Mouse (Mus musculus) hindbrain, postnatal 0 days (tissue): ENCODE measurements at regions not wholly inside any gene's neighbourhood (a gene's known extent, or its start where the extent isn't known, plus 50 kb on each side); places are given as distances from the start of the nearest gene placed in this dataset.

ENCODE experiments used
- ATAC-seq: fragments of 200-750 bp; cut with Nextera tagmentation; 2 replicates; pipeline ENCODE4 v1.8.0; 2017; ENCODE audit warnings: mild to moderate bottlenecking, moderate TSS enrichment, moderate library complexity
- DNase-seq: peaks from one replicate; pipeline ENCODE4 v3.0.0-alpha.2; 2015; ENCODE audit warnings: low spot score
- H3K27ac ChIP-seq: fragments of 300-500 bp; sonication (generic); 2 replicates; pipeline ENCODE4 v1.5.1; 2014; ENCODE audit warnings: mild to moderate bottlenecking
- H3K27me3 ChIP-seq: fragments of 300-500 bp; sonication (generic); 2 replicates; pipeline ENCODE4 v1.6.1; 2014; ENCODE audit warnings: low read length, mixed read lengths; ENCODE audit not compliant: insufficient read depth
- H3K36me3 ChIP-seq: fragments of 300-500 bp; sonication (generic); 2 replicates; pipeline ENCODE4 v1.6.1; 2014; ENCODE audit warnings: low read length, mixed read lengths; ENCODE audit not compliant: insufficient read depth
- H3K4me1 ChIP-seq: fragments of 300-500 bp; sonication (generic); 2 replicates; pipeline ENCODE4 v1.6.1; 2014; ENCODE audit warnings: antibody characterized with exemption, low read length, mixed read lengths; ENCODE audit not compliant: insufficient read depth
- H3K4me2 ChIP-seq: fragments of 300-500 bp; sonication (generic); 2 replicates; pipeline ENCODE4 v1.6.1; 2014; ENCODE audit warnings: low read depth, mild to moderate bottlenecking, low read length, moderate library complexity, mixed read lengths
- H3K4me3 ChIP-seq: fragments of 300-500 bp; sonication (generic); 2 replicates; pipeline ENCODE4 v1.5.1; 2014; ENCODE audit warnings: low read length
- H3K9ac ChIP-seq: fragments of 300-500 bp; sonication (generic); replicated peaks from 2 replicates; pipeline ENCODE4 v1.6.1; 2014; ENCODE audit warnings: mild to moderate bottlenecking, low read length, moderate library complexity, mixed read lengths
- H3K9me3 ChIP-seq: fragments of 300-500 bp; sonication (generic); 2 replicates; pipeline ENCODE4 v1.6.1; 2016; ENCODE audit warnings: low read length, mixed read lengths
- CTCF ChIP-seq: IDR thresholded peaks from 2 replicates; pipeline ENCODE4 v1.5.1; 2016; ENCODE audit warnings: antibody characterized with exemption, control low read depth, low read depth
- WGBS: fragments of 180-500 bp; shearing (Covaris S2); extraction: QIAGEN DNeasy Blood & Tissue Kit; methylation state at CpG from one replicate; pipeline ENCODE4 v1.1.7; 2014; 5-methylcytosine and 5-hydroxymethylcytosine counted together

- H3K4me1 ChIP-seq = no peaks in the 10 kb centered on the region
- no peaks in the 10 kb centered on the region for H3K27me3 ChIP-seq
- DNase-seq (peak; percentile 7), ATAC-seq (no peak)
- 36% methylated on average over 1 of the region's 1 CpGs for WGBS
- H3K9me3 ChIP-seq = no peaks in the 10 kb centered on the region
- H3K4me3 ChIP-seq = no peak overlapping the region
- H3K9ac ChIP-seq = no peak overlapping the region
- H3K4me2 ChIP-seq = no peak overlapping the region
- TF ChIP-seq CTCF = no peak
- no peak overlapping the region for H3K27ac ChIP-seq
- no peaks in the 10 kb centered on the region for H3K36me3 ChIP-seq
Observed at GRCm38 (mm10) chr4:67825484-67825883, 998.1 kb downstream of the Tlr4 start.

DNA sequence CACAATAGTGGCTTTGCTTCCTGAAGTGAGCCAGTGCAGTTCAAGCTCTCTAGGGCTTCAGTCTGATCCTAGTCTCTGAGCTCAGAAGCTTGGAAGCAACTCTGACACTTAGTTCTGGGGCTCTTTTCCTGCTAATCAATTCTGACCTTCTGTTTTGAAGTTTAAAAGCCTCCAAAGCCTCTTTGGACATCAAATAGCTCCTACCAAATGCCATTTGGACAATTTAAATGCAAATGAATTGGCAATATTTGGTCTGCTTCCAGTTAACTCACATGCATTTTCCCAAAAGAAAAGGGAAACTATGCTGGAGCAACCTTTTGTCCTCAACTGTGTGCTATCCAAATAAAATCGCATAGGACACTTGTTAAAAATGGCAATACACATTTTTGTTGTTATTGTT lies 968.7 kb downstream of the Tlr4 start:
- H3K27ac ChIP-seq = no peak overlapping the region
- DNase-seq = peak; percentile 3
- H3K9ac ChIP-seq = no peak overlapping the region
- ATAC-seq = no peak
- no peaks in the 10 kb centered on the region for H3K4me1 ChIP-seq
- no peaks in the 10 kb centered on the region for H3K27me3 ChIP-seq
- H3K9me3 ChIP-seq = no peaks in the 10 kb centered on the region
- no peak overlapping the region for H3K4me2 ChIP-seq
- H3K4me3 ChIP-seq = no peak overlapping the region
- WGBS = 28% methylated on average over 1 of the region's 1 CpGs
- no peak for TF ChIP-seq CTCF
- H3K36me3 ChIP-seq = no peaks in the 10 kb centered on the region
